Mouse (Mus musculus) testis, postnatal 14 days (tissue): ENCODE data around the gene Sbno1.

Source experiments
- DNase-seq: peaks from one replicate; pipeline ENCODE4 v3.0.0; 2021; ENCODE audit warnings: low spot score

Gene Sbno1

GRCm38 (mm10) chr5:124334392-124334791 lies 91.4 kb downstream of the Sbno1 start:
- DNase-seq, result no peak

DNA sequence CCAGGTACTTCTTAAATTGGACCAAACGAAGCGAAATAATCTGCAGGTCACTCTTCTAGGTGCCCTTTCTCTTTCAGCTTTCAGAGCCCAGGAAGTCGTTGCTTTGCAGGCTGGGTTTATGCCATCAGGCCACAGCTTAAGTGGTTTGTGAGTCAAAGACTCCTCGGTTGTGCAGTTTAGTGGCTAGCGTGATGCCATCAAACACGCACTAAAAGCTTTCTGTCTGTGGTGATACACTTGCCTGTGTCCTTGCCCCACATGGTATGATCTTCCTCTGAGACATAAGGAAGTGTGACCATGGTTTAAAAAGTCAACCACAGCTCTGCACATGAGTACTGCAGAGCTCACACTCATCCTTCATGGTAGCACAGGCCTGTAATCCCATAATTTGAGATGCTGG lies 95.7 kb downstream of the Sbno1 start:
- no peak for DNase-seq

DNA sequence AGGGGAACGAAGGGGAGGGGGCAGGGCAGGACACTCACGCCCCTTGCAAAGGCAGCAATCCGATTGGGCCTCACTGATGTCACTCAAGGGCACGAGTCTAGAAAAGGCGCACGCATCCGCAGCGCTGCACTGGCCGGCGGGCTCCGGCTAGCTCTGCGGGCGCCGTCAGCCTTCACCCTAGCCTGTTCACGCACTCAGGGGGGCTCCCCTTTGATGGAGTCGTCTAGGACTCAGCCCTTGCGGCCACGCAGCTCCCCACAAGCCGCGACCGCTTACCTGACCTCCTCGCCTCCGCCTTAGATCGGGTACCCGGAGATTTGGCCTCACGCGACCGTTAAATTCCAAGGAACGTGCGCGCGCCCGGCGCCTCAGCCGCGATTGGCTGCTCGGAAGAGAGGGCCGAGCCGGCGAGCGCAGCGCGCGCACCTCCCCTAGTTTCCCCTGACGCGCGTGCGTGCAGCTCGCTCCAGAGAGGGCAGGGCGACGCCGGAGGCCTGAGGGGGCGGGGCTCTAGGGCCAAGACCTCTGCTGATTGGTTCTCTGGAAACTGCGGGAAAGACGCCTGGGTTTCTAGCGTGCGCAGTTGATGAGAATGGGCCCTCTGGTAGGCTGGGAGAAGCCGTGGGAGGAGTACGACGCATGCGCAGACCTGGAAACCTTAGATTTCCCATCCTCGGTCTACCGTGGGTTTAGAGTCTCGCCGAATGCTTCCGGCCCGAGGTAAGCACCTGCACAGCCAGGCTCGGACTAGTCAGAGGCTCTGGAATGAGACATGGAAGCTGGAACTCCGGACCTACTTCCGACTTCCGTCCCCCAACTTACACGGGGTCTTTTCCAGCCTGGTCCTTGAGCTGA lies 98.1 kb downstream of the Sbno1 start, which contains the start of the genes Mphosph9 and 2810006K23Rik:
TSS of gene Mphosph9 (minus strand) at position 463 of the 855 bp plus-strand sequence.
TSS of gene 2810006K23Rik (plus strand) at position 580 of the 855 bp plus-strand sequence.
- peak; percentile 100 for DNase-seq

GRCm38 (mm10) chr5:124326829-124327228 lies 99.0 kb downstream of the Sbno1 start:
- no peak for DNase-seq
